Mouse (Mus musculus): ENCODE results near the gene Cnga1. TPM values are rescaled to one million over a fixed set of nuclear protein-coding genes. Genes with fewer than 3 reads are reported as not detected.

Gene Cnga1
- not detected in 4 replicates for total RNA-seq (2023)

DNA sequence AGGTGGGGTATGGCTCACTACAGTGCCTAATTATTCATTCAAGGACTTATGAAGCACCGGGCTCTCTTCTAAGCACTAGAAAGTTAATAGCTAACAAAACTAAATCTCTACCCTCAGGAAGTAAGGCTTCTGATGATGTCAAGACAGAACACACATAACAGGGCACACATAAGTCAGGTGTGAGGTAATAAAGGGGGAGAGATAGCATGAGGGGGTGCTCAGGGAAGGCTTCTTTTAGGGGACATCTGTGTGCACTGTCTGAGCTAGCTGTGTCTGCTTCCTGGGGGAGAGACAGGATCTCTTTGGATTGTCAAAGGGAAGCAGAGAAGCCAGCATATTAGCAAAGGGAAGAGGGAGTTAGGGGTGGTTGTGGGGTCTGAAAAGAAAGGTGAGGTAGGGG, at the start of gene Cnga1:
Cnga1 (minus strand) TSS at position 101 of the 400 bp plus-strand sequence.

DNA sequence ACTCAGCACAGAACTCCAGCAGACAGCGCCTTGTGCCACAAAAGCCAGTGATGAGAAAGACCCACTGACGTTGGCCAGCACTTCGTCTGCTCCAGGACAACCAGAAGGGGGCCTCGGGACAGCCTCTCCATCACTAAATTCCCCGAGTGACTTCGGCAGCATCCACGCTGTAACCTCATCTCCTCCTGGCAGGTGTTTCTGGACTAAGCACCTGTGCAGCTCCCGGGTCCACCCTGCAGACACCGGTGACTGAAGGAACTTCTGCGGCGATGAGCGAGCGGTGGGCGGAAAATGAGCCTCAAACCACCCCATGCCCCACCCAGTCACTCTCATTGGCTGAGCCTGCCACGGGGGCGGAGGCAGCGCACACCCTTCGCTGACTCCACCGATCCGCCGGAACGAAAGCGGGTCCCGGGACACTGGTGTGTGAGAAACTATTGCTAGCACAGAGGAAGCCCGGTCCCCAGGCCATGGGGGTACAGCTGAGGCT, 3.4 kb upstream of the Cnga1 start, which contains the start of gene Nipal1:
Nipal1 (plus strand) TSS at position 378 of the 490 bp plus-strand sequence.

DNA sequence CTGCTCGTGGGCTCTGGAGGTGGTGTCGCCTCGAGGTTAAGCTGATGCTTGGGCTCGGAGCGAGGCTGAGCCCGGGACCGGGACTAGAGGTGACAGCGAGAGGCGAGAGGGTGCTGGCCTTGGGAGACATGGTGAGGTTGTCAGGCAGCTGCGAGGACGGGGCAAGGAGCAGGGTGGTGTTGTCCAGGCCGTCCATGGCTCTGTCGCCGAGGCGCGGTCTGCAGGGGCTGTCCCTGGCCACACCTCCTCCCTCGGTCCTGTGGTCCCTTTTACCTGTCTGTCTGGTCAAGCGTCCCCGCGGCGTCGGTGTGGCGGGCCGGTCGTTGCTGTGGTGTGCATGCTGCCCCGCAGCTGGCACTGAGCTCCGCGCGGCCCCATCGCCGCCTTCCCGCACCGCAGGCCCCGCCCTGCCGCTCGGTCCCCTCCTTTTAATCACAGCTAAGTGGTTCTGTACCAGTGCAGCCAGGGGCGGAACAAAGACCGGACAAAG, 56.8 kb downstream of the Cnga1 start, which contains the start of gene Gm5868:
Gm5868 (minus strand) TSS at position 360 of the 490 bp plus-strand sequence.

DNA sequence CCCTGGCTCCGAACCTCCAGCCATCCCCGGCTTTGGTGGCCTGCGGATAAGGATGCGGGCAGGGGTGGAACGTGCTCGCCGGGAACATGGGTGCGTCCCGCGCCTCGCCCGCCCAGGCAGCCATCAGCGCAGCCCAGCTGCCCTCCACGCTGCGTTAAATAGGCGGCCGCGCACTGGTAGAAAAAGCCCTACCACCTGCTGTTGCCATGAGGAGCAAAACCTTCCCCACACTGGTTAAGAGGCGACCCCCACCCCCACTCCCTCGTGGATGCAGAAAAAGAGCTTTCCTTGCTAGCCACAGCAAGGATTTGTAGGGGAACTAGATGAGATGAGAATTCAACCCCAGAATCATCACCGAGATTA, 63.1 kb downstream of the Cnga1 start, which contains the start of gene Zar1:
Zar1 (minus strand) TSS at position 285 of the 363 bp plus-strand sequence.

DNA sequence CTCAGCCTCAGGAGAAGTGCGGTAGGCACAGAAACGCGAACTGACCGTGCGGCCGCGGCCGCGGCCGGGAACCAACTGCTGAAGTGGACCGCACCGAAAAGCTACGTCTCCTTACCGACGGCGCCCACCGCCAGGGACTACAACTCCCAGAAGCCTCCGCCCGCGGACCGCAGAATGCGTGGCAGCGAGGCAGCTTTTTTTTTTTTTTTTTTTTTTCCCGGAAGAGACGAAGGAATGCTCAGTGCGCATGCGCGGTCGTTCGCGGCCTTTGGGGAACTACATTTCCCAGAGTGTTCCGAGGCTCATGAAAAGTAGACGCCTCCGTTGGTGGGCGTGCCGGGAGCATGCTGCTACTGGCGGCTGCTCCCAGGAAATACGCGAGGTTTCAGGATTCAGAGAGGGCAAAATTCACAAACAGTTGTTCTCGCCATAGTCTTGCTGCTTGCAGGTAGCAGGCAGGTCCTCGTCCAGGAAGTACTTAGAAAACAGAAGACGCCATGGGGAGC, 84.5 kb downstream of the Cnga1 start, which contains the start of gene Nfxl1:
Nfxl1 (minus strand) TSS at position 141 of the 506 bp plus-strand sequence.

Other genes with a start within 250 kb of the Cnga1 start
- gene Corin, start 139.8 kb downstream of the Cnga1 start, total RNA-seq (2023): not detected in 4 replicates
- 9.1 to 15.5 TPM (median 10.9 TPM) in 4 replicates for gene Nfxl1, start 84.6 kb downstream of the Cnga1 start, total RNA-seq (2023)
- not detected in 4 replicates for gene Zar1, start 63.0 kb downstream of the Cnga1 start, total RNA-seq (2023)
- gene Gm5868, start 56.7 kb downstream of the Cnga1 start, total RNA-seq (2023): not detected in 4 replicates
- not detected in 4 replicates for gene Nipal1, start 3.5 kb upstream of the Cnga1 start, total RNA-seq (2023)
- gene Txk, start 108.5 kb upstream of the Cnga1 start, total RNA-seq (2023): 3.3 to 5.1 TPM (median 4.5 TPM) in 4 replicates
- gene Tec, start 224.2 kb upstream of the Cnga1 start, total RNA-seq (2023): 114 to 129 TPM (median 123 TPM) in 4 replicates